Mouse (Mus musculus): ENCODE results near the gene Mad2l1bp.

The Mad2l1bp gene

GRCm38 (mm10) chr17:46152847-46153782, at the start of gene Mad2l1bp:
Gene Mad2l1bp (minus strand): TSS chr17:46153553.
- peak; percentile 84 to 89 for DNase-seq

DNA sequence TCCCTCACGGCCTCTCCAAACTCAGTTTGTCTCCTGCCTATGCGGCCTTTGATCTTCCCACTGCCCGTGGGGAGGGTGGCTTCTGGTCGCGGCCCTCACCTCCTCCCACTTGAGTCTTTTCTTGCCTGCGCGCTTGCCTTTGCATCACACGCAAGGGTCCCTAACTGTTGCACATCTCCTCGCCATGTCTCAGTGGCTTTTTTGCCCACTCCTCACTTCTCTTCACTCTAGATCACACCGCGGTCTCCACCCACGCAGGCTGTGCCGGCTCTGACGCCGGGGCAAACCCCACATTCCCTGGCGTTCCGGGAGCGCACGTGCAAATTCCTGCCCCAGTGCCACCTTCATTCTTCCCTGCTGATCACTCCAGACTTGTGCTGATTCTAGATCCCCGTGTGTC, 49.7 kb upstream of the Mad2l1bp start:
- peak in 1 of 2 experiments; percentile 17 for DNase-seq

GRCm38 (mm10) chr17:46202421-46203071, 49.2 kb upstream of the Mad2l1bp start, which contains the start of the genes Polh and Xpo5:
Gene Polh (minus strand): TSS chr17:46202645.
Gene Xpo5 (plus strand): TSS chr17:46202782.
- peak; percentile 89 to 96 for DNase-seq

- no peak for DNase-seq
Measured at GRCm38 (mm10) chr17:46201151-46201550, 47.8 kb upstream of the Mad2l1bp start.

DNA sequence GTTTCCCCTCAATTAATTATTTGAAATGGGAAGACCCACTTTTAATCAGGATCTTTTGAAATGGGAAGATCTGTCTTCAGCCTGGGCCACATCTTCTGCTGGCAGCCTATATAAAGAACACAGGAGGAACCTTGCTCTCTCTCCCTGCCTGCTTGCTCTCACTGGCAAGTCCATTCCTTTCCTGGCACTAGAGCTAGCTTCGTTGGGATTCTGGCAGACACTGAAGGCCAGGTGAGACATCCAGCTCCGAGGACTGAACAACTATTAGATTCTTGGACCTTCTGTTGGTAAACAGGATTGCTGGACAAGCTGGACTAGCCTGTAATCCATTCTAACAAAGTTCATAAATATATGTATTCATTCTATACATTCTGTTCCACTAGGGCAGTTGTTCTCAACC, 35.5 kb upstream of the Mad2l1bp start:
- no peak for DNase-seq

- no peak for DNase-seq
Measured at GRCm38 (mm10) chr17:46182273-46182672, 28.9 kb upstream of the Mad2l1bp start.

DNA sequence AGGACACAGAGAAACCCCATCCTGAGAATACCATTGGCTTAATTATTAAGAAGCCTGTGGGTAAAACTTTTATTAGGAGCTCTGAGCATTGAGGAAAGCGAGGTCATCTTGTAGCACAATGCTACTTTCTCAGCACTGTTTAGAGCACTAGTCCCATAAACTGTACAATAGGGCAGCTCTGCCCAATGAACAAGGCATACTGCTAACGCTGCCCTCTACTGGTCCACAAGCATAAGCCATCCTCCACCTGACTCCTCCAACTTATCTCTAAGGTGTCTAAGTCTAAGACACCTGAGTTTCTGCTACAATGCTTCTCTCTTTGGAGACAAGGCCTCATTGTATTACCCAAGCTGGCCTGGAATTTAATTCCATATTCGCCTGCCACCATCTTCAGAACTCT, 17.2 kb upstream of the Mad2l1bp start:
- DNase-seq: peak in 1 of 2 experiments; percentile 24

- DNase-seq: no peak
Measured at GRCm38 (mm10) chr17:46168768-46169167, 15.4 kb upstream of the Mad2l1bp start.

DNA sequence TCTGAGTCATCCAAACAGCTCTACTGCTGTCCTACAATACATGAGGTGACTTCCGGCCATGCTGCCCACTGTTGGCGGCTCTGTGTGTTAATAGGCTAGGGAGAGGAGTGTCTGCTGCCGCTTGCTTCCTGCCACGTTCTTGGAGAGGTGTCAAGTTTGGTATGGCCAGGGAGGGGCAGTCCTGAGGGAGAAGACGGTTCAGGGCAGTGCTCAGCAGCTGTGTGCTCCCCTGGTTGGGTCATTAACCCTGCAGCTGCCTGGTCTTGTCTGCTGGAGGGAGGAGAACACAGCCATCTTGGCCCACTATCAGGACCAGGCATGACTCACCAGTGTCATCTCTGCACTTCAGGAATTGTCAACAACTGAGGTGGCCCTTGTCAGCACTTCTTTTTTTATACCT, 15.0 kb upstream of the Mad2l1bp start:
- no peak for DNase-seq

DNA sequence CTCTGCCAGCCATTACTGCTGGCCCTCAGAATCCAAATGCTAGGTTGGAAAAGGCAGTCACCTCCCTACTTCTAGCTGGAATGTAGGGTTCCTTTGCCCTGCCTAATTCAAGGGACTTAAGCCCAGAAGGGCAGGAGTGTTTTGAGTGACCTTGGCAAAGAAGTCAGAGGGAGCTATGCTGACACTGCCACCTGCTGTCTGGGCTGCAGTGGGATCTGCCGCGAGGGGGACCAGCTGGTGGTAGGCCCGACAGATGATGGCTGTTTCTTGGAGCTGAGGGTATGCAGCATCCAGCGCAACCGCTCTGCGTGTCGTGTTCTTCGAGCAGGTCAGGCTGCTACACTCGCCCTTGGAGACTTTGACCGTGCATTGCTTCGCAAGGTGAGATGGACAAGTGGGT, 13.7 kb upstream of the Mad2l1bp start:
- DNase-seq: no peak

- no peak for DNase-seq
Measured at GRCm38 (mm10) chr17:46166270-46166669, 12.9 kb upstream of the Mad2l1bp start.

DNA sequence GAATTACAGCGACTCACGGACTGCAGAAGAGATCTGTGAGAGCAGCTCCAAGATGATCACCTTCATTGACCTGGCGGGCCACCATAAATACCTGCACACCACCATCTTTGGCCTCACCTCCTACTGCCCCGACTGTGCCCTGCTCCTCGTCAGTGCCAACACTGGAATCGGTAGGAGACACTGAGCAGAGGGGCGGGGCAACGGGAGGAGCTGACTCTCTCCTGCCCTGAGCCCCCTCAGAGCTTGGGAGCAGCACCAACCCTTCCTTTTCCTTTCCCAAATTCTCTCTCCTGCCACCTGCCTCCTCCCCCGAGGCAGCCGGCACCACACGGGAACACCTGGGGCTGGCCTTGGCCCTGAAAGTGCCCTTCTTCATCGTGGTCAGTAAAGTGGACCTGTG, 12.1 kb upstream of the Mad2l1bp start:
- no peak for DNase-seq

DNA sequence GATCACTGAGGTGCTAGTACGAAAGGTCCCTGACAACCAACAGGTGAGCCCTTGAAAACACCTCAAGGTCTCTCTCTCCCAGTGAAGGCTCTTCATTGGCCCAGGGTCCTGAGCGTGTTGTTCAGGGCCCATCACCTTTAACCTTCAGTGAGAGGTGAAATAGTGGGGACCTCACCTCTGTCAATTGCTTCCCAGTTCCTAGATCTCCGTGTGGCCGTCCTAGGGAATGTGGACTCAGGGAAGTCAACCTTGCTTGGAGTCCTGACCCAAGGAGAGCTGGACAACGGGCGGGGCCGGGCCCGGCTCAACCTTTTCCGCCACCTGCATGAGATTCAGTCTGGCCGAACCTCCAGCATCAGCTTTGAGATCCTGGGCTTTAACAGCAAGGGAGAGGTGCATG, 11.4 kb upstream of the Mad2l1bp start:
- DNase-seq: no peak

DNA sequence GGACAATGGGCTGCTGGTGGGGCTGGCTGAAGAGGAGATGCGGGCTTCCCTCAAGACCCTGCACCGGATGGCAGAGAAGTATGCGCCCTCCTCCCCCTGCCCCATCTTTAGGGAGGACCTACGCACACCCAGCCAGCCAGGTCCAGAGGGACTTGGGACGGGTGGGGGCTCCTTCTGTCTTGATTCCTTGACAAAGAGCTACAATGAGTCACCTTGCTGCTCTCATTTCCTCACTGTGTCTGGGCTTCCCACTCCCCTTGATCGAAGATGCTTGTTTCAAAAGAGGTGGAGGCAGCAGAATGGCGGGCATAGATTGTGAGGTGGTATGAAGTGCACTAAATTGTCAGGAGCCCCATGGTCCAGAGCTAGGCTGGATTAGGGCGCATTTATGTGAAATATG, 10.9 kb upstream of the Mad2l1bp start:
- DNase-seq: no peak

- DNase-seq: no peak
Measured at GRCm38 (mm10) chr17:46162951-46163421, 9.6 kb upstream of the Mad2l1bp start.

DNA sequence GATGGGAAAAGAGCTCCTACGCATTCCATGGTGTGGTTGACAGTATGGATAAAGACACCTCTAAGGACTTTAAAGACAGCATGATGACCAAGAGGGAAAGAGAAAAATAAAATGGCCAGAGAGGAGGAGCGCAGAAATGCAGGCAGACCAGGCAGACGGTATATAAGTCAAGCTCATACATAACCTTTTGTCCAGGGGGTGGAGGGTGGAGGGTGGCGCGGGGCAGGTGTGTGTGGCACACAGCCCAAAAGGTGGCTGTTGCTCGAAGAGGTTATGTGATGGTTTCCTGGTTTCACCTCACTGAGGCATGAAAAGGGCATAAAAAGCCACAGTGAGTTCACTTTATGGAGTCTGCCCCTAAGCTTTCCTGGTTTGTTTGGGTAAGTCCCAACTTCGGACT, 9.2 kb upstream of the Mad2l1bp start:
- no peak for DNase-seq

- DNase-seq: no peak
Measured at GRCm38 (mm10) chr17:46161710-46162109, 8.4 kb upstream of the Mad2l1bp start.

GRCm38 (mm10) chr17:46161179-46161578, 7.8 kb upstream of the Mad2l1bp start:
- DNase-seq: no peak

DNA sequence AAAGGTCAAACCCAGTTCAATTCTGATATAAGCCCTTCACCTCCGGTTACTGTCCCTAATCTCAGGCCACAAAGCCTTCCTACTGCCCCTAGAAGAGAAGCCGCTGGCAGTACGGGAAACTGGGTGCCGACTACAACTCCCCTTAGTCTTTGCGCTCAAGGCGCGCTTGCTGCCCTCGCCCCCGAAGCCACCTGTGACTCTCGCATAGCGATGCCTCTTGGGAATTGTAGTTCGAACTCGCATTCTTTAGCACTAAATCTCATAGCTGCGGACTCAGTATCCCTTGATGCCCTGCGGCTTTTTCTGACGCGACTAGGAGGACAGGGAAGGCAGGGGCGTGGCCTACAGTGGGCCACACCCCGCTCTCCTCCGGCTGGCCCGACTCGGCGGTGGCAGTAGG, 7.3 kb upstream of the Mad2l1bp start, which contains the start of gene Gtpbp2:
Gene Gtpbp2, plus strand, starts transcription at position 347 of the 400 bp plus-strand sequence.
- peak; percentile 95 to 99 for DNase-seq

DNA sequence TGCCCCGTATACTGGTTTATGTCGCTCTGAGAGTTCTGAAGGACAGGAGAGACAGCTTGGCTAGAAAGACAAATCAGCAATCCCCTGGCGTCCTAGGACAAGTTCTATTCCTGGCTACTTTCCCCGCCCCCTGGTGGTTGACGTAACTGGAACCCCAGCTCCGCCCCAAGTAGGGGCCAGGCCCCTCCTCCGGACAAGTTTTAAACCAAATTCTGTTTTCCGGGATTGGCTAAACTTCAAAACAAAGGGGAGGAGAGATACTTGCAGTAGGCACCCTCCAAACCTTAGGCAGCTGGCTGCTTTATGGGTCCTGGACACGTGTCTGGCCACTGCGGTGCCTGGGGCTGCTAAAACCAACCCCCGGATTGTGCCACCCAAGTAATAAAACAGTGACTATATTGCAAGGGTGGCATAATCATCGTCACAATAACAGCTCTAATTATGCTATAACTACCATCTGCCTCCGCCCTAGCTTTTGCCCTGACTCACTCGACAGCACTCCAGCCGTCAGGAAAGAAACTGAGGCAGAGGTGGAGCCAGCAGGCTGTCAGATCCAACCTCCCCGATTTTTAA, 6.8 kb upstream of the Mad2l1bp start:
- DNase-seq: peak; percentile 84

- no peak for DNase-seq
Measured at GRCm38 (mm10) chr17:46159236-46159635, 5.9 kb upstream of the Mad2l1bp start.

- no peak for DNase-seq
Measured at GRCm38 (mm10) chr17:46157131-46157530, 3.8 kb upstream of the Mad2l1bp start.

GRCm38 (mm10) chr17:46156680-46157079, 3.3 kb upstream of the Mad2l1bp start:
- no peak for DNase-seq

All from cerebellum, adult 18-20 months (tissue).